Mouse (Mus musculus) forebrain, embryonic 11.5 days (tissue): Measurements from ENCODE around the gene Ap1b1. TPM values are rescaled to one million over a fixed set of nuclear protein-coding genes. Genes with fewer than 3 reads are reported as not detected.

Experiments
- ATAC-seq: fragments of 200-750 bp; cut with Nextera tagmentation; replicated peaks from 2 replicates; pipeline ENCODE4 v1.8.0; 2017; ENCODE audit warnings: moderate TSS enrichment; ENCODE audit not compliant: low FRiP score
- DNase-seq: peaks from one replicate; pipeline ENCODE4 v3.0.0-alpha.2; 2017; ENCODE audit warnings: low spot score
- H3K27ac ChIP-seq: fragments of 300-500 bp; sonication (generic); 2 replicates; pipeline ENCODE4 v1.5.1; 2014; ENCODE audit warnings: low read depth, low read length
- H3K27me3 ChIP-seq: fragments of 300-500 bp; sonication (generic); 2 replicates; pipeline ENCODE4 v1.6.1; 2014; ENCODE audit warnings: mild to moderate bottlenecking, low read length, mixed read lengths; ENCODE audit not compliant: control insufficient read depth, insufficient read depth
- H3K36me3 ChIP-seq: fragments of 300-500 bp; sonication (generic); 2 replicates; pipeline ENCODE4 v1.6.1; 2014; ENCODE audit warnings: mild to moderate bottlenecking, low read length, moderate library complexity, mixed read lengths; ENCODE audit not compliant: control insufficient read depth, insufficient read depth
- H3K4me1 ChIP-seq: fragments of 300-500 bp; sonication (generic); replicated peaks from 2 replicates; pipeline ENCODE4 v1.6.1; 2014; ENCODE audit warnings: low read length, mixed read lengths; ENCODE audit not compliant: control insufficient read depth, insufficient read depth
- H3K4me2 ChIP-seq: fragments of 300-500 bp; sonication (generic); 2 replicates; pipeline ENCODE4 v1.6.1; 2014; ENCODE audit warnings: low read depth, mild to moderate bottlenecking, low read length, moderate library complexity, mixed read lengths; ENCODE audit not compliant: severe bottlenecking
- H3K4me3 ChIP-seq: fragments of 300-500 bp; sonication (generic); 2 replicates; pipeline ENCODE4 v1.5.1; 2014; ENCODE audit warnings: low read depth, low read length
- H3K9ac ChIP-seq: fragments of 300-500 bp; sonication (generic); 2 replicates; pipeline ENCODE4 v1.6.1; 2014; ENCODE audit warnings: low read length
- H3K9me3 ChIP-seq: fragments of 300-500 bp; sonication (generic); 2 replicates; pipeline ENCODE4 v1.6.1; 2016; ENCODE audit warnings: low read length, mixed read lengths; ENCODE audit not compliant: control insufficient read depth
- WGBS: fragments of 180-500 bp; shearing (Covaris S2); extraction: QIAGEN DNeasy Blood & Tissue Kit; methylation state at CpG from one replicate; pipeline ENCODE4 v1.1.7; 2014; 5-methylcytosine and 5-hydroxymethylcytosine counted together
- polyA plus RNA-seq: library from polyadenylated mRNA; unstranded; fragments of >200 nt; fragmentation: Nextera tagmentation; extraction: Ambion mirVana; gene quantifications from 2 replicates; pipeline ENCODE4 v1.2.1, GENCODE M21; 2014

Ap1b1 gene
- polyA plus RNA-seq, 1 experiment from 2014 or later = 59.2 TPM

DNA sequence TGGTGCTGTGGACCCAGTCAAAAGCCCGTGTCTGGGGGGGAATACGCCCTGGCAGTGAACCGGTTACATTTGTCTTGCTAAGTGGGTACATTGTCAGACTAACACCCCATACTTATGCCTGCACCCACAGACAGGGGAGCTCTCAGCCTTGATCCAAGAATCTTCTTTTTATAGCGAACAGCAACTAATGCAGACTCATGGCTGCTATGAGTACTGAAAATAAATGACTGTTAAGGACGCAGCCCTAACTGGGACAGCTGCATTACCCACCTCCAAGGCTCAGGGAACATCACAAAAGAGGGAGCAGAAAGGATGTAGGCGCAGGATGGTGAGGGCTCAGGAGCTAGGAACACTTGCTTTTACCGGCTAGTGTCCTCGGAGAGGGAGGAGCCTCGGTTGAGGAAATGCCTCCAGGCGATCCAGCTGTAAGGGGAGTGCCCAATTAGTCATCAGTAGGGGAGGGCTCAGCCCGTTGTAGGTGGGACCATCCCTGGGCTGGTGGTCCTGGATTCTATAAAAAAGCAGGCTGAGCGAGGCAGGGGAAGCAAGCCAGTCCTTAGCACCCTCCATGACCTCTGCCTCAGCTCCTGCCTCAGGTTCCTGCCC lies 59.8 kb downstream of the Ap1b1 start:
- Histone ChIP-seq H3K27ac (no peak overlapping the region), H3K36me3 (peaks cover 4% of the 10 kb centered on the region; the same call in 1 of the 2 replicates), H3K27me3 (no peaks in the 10 kb centered on the region), H3K4me3 (no peak overlapping the region), H3K4me1 (no peaks in the 10 kb centered on the region), H3K9me3 (no peaks in the 10 kb centered on the region), H3K9ac (no peak overlapping the region), H3K4me2 (no peak overlapping the region)
- DNase-seq (no peak), ATAC-seq (no peak)
- 52% methylated on average over 12 of the region's 12 CpGs for WGBS

DNA sequence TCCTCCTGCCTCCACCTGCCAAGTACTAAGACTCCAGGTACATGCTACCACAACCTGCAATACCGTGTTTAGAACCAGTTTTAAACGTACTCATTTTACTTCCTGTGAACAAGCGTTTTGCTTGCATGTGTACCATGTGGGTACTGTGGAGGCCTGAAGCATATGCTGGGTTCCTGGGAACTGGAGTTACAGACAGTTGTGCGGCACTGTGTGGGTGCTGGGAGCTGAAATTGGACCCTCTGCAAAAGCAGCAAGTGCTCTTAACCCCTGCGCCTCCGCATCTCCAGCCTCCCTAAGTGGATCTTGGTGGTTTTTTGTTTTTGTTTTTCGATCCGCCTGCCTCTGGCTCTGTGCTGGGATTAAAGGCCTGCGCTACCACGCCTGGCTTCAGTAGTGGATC lies 65.0 kb downstream of the Ap1b1 start:
- Histone ChIP-seq H3K27ac (no peak overlapping the region), H3K4me2 (no peak overlapping the region), H3K9me3 (no peaks in the 10 kb centered on the region), H3K4me1 (peaks cover 11% of the 10 kb centered on the region), H3K36me3 (no peaks in the 10 kb centered on the region), H3K9ac (no peak overlapping the region), H3K27me3 (peaks cover 7% of the 10 kb centered on the region), H3K4me3 (no peak overlapping the region)
- 73% methylated on average over 10 of the region's 10 CpGs for WGBS
- DNase-seq = no peak
- no peak for ATAC-seq

DNA sequence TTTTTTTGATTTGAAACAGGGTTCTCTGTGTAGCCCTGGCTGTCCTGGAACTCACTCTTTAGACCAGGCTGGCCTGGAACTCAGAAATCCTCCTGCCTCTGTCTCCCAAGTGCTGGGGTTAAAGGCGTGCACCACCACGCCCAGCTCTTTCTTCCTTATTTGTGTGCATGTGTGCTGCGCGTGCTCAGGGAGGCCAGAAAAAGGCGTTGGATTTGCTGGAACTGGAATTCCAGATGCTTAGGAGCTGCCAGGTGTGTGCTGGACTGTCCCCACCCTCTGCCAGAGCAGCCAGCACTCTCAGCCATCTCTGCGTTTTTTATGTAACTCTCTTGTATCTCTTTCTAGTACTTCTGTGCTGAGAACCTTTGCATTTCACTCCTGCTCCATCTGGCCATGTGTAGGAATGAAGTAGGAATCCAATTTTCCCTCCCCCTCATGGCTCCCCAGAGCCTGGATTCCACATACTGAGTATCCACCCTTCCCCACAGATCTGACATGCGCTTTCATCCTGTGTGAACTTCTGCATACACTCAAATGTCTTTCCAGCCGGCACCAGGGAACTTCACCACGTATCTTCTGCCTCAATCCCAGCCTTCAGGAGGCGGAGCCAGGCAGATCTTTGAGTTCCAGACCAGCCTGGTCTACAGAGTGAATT lies 65.7 kb downstream of the Ap1b1 start:
- Histone ChIP-seq H3K9me3 (no peaks in the 10 kb centered on the region), H3K4me1 (peaks cover 15% of the 10 kb centered on the region), H3K27ac (no peak overlapping the region), H3K27me3 (peaks cover 14% of the 10 kb centered on the region), H3K4me2 (no peak overlapping the region), H3K4me3 (no peak overlapping the region), H3K9ac (no peak overlapping the region), H3K36me3 (no peaks in the 10 kb centered on the region)
- 79% methylated on average over 10 of the region's 10 CpGs for WGBS
- ATAC-seq (no peak), DNase-seq (no peak)

DNA sequence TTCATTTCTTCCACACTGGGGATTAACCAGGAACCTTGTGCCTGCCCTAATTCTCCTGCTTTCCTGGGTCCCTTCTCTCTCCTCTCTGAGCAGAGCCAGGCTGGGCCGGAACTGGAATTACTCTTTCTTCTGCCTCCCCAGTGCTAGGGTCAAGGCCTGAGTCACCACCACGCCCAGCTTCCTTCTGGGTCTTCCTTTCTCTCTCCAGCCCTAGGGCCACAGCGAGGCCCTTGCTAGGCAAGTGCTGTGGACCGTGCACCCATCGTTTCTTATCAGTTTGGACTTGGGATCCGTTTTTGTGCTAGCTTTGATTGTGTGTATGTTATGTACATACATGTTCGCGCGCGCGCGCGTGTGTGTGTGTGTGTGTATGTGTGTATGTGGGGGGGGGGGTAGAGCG lies 67.5 kb downstream of the Ap1b1 start:
- no peak for DNase-seq
- no peak overlapping the region for H3K4me2 ChIP-seq
- no peak overlapping the region for H3K9ac ChIP-seq
- ATAC-seq = no peak
- 92% methylated on average over 14 of the region's 14 CpGs for WGBS
- H3K36me3 ChIP-seq = no peaks in the 10 kb centered on the region
- peaks cover 30% of the 10 kb centered on the region for H3K27me3 ChIP-seq
- H3K4me3 ChIP-seq = no peak overlapping the region
- H3K27ac ChIP-seq = no peak overlapping the region
- H3K9me3 ChIP-seq = no peaks in the 10 kb centered on the region
- peaks cover 25% of the 10 kb centered on the region for H3K4me1 ChIP-seq

DNA sequence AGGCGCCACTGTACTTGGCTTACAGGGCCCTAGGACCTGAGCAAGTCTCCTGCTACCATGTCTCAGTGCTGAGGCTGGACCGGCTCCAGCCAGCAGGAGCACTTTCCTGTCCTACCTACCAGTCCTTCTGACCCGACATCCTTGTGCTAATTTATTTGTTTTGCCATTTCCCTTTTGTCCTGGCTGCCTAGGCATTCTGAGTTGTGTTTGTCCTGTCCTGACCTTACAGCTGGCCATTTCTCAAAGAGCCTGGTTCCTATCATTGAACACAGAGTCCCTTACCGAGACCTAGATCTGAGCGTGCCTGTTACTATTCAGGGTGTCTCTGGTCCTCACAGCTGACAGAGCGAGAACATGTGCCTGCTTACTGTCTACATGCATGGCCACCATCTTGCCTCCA lies 68.2 kb downstream of the Ap1b1 start:
- H3K4me1 ChIP-seq = peaks cover 27% of the 10 kb centered on the region

DNA sequence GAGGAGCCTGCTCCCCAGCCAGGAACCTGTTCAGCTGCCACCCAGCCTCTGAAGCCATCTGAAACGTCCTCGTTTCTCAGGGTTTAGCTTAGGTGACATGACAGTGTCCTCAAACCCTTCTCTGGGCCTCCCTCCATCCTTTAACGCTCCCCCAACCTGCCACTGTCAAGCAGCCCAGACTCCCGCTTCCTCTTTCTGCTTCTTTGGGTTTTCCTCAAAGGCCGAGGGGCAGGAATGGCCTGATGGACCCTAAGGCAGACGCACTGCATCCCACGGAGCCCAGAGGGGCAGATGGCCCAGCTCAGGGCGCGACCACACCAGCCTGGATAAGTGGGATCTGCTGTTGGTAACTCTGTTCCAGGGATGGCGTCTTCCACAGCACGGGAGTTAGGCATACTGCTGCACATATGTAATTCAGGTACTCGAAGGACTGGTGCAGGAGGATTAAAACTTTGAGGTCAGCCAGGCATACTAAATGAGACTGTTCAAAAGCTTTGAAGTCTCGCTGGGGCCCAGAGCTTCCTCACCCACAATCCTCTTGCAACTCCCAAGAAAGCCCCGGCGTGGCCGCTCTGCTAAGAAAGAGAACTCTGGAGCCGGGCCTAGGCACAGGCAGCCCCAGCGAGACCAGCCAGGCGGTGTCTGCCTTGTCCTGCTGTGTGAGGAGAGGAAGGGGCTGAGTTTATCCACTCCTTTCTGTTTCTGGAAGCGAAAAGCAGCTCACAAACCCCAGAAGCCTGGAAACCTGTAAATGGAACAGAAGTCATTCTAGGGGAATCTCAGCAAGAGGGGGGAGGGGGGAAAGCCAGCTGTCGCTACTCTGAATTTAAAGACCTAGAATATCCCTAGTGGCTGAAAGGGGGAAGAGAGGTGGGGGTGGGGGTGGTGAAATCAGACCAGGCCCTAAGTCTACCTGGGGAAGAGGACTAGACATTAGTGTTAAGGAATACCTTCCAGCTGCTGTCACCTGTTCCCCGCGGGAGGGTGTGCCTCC lies 69.6 kb downstream of the Ap1b1 start:
- Histone ChIP-seq H3K9me3 (no peaks in the 10 kb centered on the region), H3K9ac (no peak overlapping the region), H3K36me3 (no peaks in the 10 kb centered on the region), H3K4me1 (peaks cover 30% of the 10 kb centered on the region), H3K27me3 (peaks cover 51% of the 10 kb centered on the region), H3K4me3 (no peak overlapping the region), H3K4me2 (no peak overlapping the region), H3K27ac (no peak overlapping the region)
- WGBS = 21% methylated on average over 23 of the region's 23 CpGs
- ATAC-seq (no peak), DNase-seq (peak; percentile 72)

More for the DNA sequence above, 68.2 kb downstream of the Ap1b1 start:
- Histone ChIP-seq H3K27ac (no peak overlapping the region), H3K9ac (no peak overlapping the region), H3K4me2 (no peak overlapping the region), H3K9me3 (no peaks in the 10 kb centered on the region), H3K27me3 (peaks cover 37% of the 10 kb centered on the region), H3K36me3 (no peaks in the 10 kb centered on the region), H3K4me3 (no peak overlapping the region)
- DNase-seq (no peak), ATAC-seq (no peak)
- 72% methylated on average over 6 of the region's 6 CpGs for WGBS

DNA sequence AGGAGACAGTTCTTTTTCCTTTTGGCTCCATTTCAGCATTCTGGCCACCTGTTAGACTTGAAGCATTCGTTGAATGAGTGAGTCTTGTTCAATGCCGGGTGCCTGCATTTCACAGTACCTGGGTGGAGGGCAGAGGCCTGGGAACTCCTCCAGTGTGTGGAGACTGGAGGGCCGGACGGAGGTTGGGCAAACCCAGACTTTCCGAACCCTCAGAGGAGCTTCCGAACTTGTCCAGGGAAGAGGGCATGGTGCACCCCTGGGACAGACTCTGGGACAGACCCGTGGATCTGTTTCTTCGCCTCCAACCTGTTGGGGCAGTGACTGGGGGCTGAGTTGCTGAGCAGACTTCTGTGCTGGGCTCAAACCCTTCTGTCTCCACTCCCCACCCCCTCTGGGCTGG lies 70.4 kb downstream of the Ap1b1 start:
- H3K4me3 ChIP-seq = no peak overlapping the region
- no peak overlapping the region for H3K9ac ChIP-seq
- H3K4me2 ChIP-seq = no peak overlapping the region
- H3K27me3 ChIP-seq = peaks cover 58% of the 10 kb centered on the region
- H3K4me1 ChIP-seq = peaks cover 38% of the 10 kb centered on the region
- ATAC-seq (no peak), DNase-seq (no peak)
- no peak overlapping the region for H3K27ac ChIP-seq
- H3K9me3 ChIP-seq = no peaks in the 10 kb centered on the region
- WGBS = 41% methylated on average over 8 of the region's 8 CpGs
- H3K36me3 ChIP-seq = no peaks in the 10 kb centered on the region

DNA sequence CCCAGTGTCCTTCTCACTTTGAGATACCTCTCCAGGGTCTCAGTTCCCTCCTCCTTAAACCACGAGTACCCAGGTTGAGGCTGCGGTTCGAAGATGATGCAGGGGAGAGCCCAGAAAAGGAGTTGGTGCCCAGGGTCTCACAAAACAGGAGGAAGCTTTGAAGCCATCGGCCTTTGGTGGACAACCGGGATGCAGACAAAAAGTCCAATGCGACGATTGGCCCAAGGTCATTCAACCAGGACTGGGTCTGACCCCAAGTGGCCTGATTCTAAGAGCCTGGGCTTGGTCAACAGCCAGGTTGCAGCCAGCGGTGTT lies 70.9 kb downstream of the Ap1b1 start:
- Histone ChIP-seq H3K4me1 (peaks cover 41% of the 10 kb centered on the region), H3K9ac (no peak overlapping the region; the same call in 1 of the 2 replicates), H3K4me2 (peak overlapping the region; percentile 78), H3K27ac (no peak overlapping the region), H3K4me3 (peak overlapping the region; percentile 43), H3K9me3 (no peaks in the 10 kb centered on the region), H3K36me3 (no peaks in the 10 kb centered on the region), H3K27me3 (peaks cover 62% of the 10 kb centered on the region)
- ATAC-seq (no peak), DNase-seq (no peak)
- WGBS = 11% methylated on average over 8 of the region's 8 CpGs
